Mouse (Mus musculus) liver, embryonic 14.5 days (tissue): Measurements from ENCODE around the gene 9130213A22Rik. TPM values are rescaled to one million over a fixed set of nuclear protein-coding genes. Genes with fewer than 3 reads are reported as not detected.

Source experiments
- ATAC-seq: fragments of 200-750 bp; cut with Nextera tagmentation; 2 replicates; pipeline ENCODE4 v1.8.0; 2017; ENCODE audit warnings: moderate number of reproducible peaks, mild to moderate bottlenecking, moderate library complexity; ENCODE audit not compliant: insufficient read depth
- DNase-seq, 3 experiments: peaks; one replicate each; pipeline ENCODE4 v3.0.0-alpha.2; 2012 to 2013; ENCODE audit warnings: low read depth in 3 of 3, low spot score in 3 of 3
- H3K27ac ChIP-seq: fragments of 300-500 bp; sonication (generic); 2 replicates; pipeline ENCODE4 v1.5.1; 2014; ENCODE audit warnings: moderate library complexity, mild to moderate bottlenecking, control low read depth, inconsistent platforms
- H3K27me3 ChIP-seq: fragments of 300-500 bp; sonication (generic); 2 replicates; pipeline ENCODE4 v1.6.1; 2014; ENCODE audit warnings: mild to moderate bottlenecking, low read length, moderate library complexity; ENCODE audit not compliant: control insufficient read depth, insufficient read depth
- H3K36me3 ChIP-seq: fragments of 300-500 bp; sonication (generic); replicated peaks from 2 replicates; pipeline ENCODE4 v1.6.1; 2014; ENCODE audit warnings: low read depth; ENCODE audit not compliant: control insufficient read depth, insufficient read depth
- H3K4me1 ChIP-seq, 2 experiments: fragments of 200-500 bp in 1 of 2; fragments of 300-500 bp in 1 of 2; sonication (generic) in 1 of 2; replicated peaks; 2 replicates each; pipeline ENCODE4 v1.6.1; 2012 to 2014; ENCODE audit warnings: antibody characterized with exemption in 1 of 2, inconsistent platforms in 1 of 2, low read length in 1 of 2; ENCODE audit not compliant: control insufficient read depth in 2 of 2, insufficient read depth in 2 of 2
- H3K4me2 ChIP-seq: fragments of 300-500 bp; sonication (generic); 2 replicates; pipeline ENCODE4 v1.6.1; 2014; ENCODE audit warnings: low read depth, mild to moderate bottlenecking, control low read depth, moderate library complexity
- H3K4me3 ChIP-seq, 2 experiments: fragments of 200-500 bp in 1 of 2; fragments of 300-500 bp in 1 of 2; sonication (generic) in 1 of 2; 2 replicates each; pipeline ENCODE4 v1.5.1; 2012 to 2014; ENCODE audit warnings: low read depth in 2 of 2, low read length in 2 of 2, mild to moderate bottlenecking in 2 of 2, control low read depth in 1 of 2, inconsistent platforms in 1 of 2, moderate library complexity in 1 of 2; ENCODE audit not compliant: insufficient read depth in 1 of 2
- H3K9ac ChIP-seq: fragments of 300-500 bp; sonication (generic); replicated peaks from 2 replicates; pipeline ENCODE4 v1.6.1; 2014; ENCODE audit warnings: mild to moderate bottlenecking, control low read depth, moderate library complexity
- H3K9me3 ChIP-seq: fragments of 300-500 bp; sonication (generic); 2 replicates; pipeline ENCODE4 v1.6.1; 2016; ENCODE audit warnings: low read length, mixed read lengths; ENCODE audit not compliant: control insufficient read depth
- CTCF ChIP-seq: IDR thresholded peaks from 2 replicates; pipeline ENCODE4 v1.5.1; 2016; ENCODE audit warnings: antibody characterized with exemption, low read depth, control low read depth
- EP300 ChIP-seq: IDR thresholded peaks from 2 replicates; pipeline ENCODE4 v1.6.1; 2016; ENCODE audit warnings: antibody characterized with exemption, low read depth
- WGBS: fragments of 180-500 bp; shearing (Covaris S2); extraction: QIAGEN DNeasy Blood & Tissue Kit; methylation state at CpG from one replicate; pipeline ENCODE4 v1.1.7; 2014; ENCODE audit not compliant: insufficient replicate concordance; 5-methylcytosine and 5-hydroxymethylcytosine counted together
- polyA plus RNA-seq, 2 experiments: library from polyadenylated mRNA; depleted of rRNA in 1 of 2; stranded (reverse) in 1 of 2; unstranded in 1 of 2; fragments of >200 nt; fragmentation: Nextera tagmentation in 1 of 2; extraction: Ambion mirVana in 1 of 2; gene quantifications; 2 replicates each; pipeline versions ENCODE4 v1.2.1 to v1.2.3; 2012 to 2014

The 9130213A22Rik gene
- polyA plus RNA-seq, 2 experiments: 0.08 TPM; not detected in 1

GRCm38 (mm10) chr11:69076572-69076971 is 45.8 kb downstream of the 9130213A22Rik start:
- no peaks in the 10 kb centered on the region for H3K27me3 ChIP-seq
- H3K27ac ChIP-seq: no peak overlapping the region
- H3K4me3 ChIP-seq: no peak overlapping the region
- DNase-seq (no peak), ATAC-seq (no peak)
- H3K36me3 ChIP-seq: no peaks in the 10 kb centered on the region
- TF ChIP-seq EP300 (no peak), CTCF (no peak)
- no peaks in the 10 kb centered on the region for H3K9me3 ChIP-seq
- no peak overlapping the region for H3K9ac ChIP-seq
- peaks cover 10 to 21% of the 10 kb centered on the region in 2 experiments for H3K4me1 ChIP-seq
- 60% methylated on average over 5 of the region's 5 CpGs for WGBS
- no peak overlapping the region for H3K4me2 ChIP-seq

- Histone ChIP-seq H3K9ac (no peak overlapping the region), H3K4me3 (no peak overlapping the region), H3K4me1 (peaks cover 15 to 27% of the 10 kb centered on the region in 2 experiments), H3K36me3 (no peaks in the 10 kb centered on the region), H3K9me3 (no peaks in the 10 kb centered on the region), H3K27me3 (no peaks in the 10 kb centered on the region), H3K27ac (no peak overlapping the region), H3K4me2 (no peak overlapping the region)
- no peak for DNase-seq
- TF ChIP-seq EP300 (no peak), CTCF (no peak)
- WGBS: 32% methylated on average over 8 of the region's 9 CpGs
- no peak; the same call in 1 of the 2 replicates for ATAC-seq
Observed at GRCm38 (mm10) chr11:69075764-69076479, 46.5 kb downstream of the 9130213A22Rik start.

- TF ChIP-seq CTCF: no peak
- TF ChIP-seq EP300: no peak
- H3K9me3 ChIP-seq: no peaks in the 10 kb centered on the region
- peaks cover 15 to 31% of the 10 kb centered on the region in 2 experiments for H3K4me1 ChIP-seq
- WGBS: 53% methylated on average over 2 of the region's 2 CpGs
- H3K4me3 ChIP-seq: no peak overlapping the region
- no peak for ATAC-seq
- H3K4me2 ChIP-seq: 0 out of 2 replicates have a peak overlapping the region, but pooled peaks have one; percentile 11
- H3K27ac ChIP-seq: peak overlapping the region; percentile 92
- no peak for DNase-seq
- peak overlapping the region; percentile 5; the same call in 1 of the 2 replicates for H3K9ac ChIP-seq
- H3K36me3 ChIP-seq: no peaks in the 10 kb centered on the region
- no peaks in the 10 kb centered on the region for H3K27me3 ChIP-seq
Observed at GRCm38 (mm10) chr11:69074776-69075069, 47.7 kb downstream of the 9130213A22Rik start.

- Histone ChIP-seq H3K4me1 (peaks cover 15 to 31% of the 10 kb centered on the region in 2 experiments), H3K9me3 (no peaks in the 10 kb centered on the region), H3K4me3 (no peak overlapping the region), H3K9ac (peak overlapping the region; percentile 82), H3K4me2 (peak overlapping the region; percentile 71), H3K27me3 (no peaks in the 10 kb centered on the region), H3K27ac (peak overlapping the region; percentile 92), H3K36me3 (no peaks in the 10 kb centered on the region)
- DNase-seq: no peak
- no peak for TF ChIP-seq CTCF
- no peak for TF ChIP-seq EP300
- ATAC-seq: no peak
- WGBS: 37% methylated on average over 6 of the region's 6 CpGs
Observed at GRCm38 (mm10) chr11:69073951-69074775, 48.2 kb downstream of the 9130213A22Rik start.
